Mouse (Mus musculus): ENCODE measurements around the gene Glrx. TPM values are rescaled to one million over a fixed set of nuclear protein-coding genes. Genes with fewer than 3 reads are reported as not detected.

Glrx gene
- total and polyA plus RNA-seq, 2 experiments = 41.4 to 86.8 TPM

- no peaks in the 10 kb centered on the region for H3K27me3 ChIP-seq (ENCODE audit: control insufficient read depth, insufficient read depth, low read length)
- H3K36me3 ChIP-seq (ENCODE audit: control insufficient read depth, insufficient read depth, low read length) = peaks cover 22% of the 10 kb centered on the region
- DNase-seq (ENCODE audit: extremely low read depth, low read depth, low spot score) = no peak
- H3K9ac ChIP-seq (ENCODE audit: low read depth, low read length) = no peak overlapping the region
- H3K4me3 ChIP-seq (ENCODE audit: insufficient read depth, low read depth, low read length) = no peak overlapping the region
- no peaks in the 10 kb centered on the region; the same call in 1 of the 2 replicates for H3K79me2 ChIP-seq (ENCODE audit: control insufficient read depth, insufficient read depth, low read length)
- 71% methylated on average over 4 of the region's 4 CpGs for WGBS
- no peak overlapping the region for H3K27ac ChIP-seq (replicated peaks; ENCODE audit: insufficient read depth, low read depth, low read length)
- no peak for TF ChIP-seq POLR2A (IDR thresholded peaks at IDR 0.05; ENCODE audit: extremely low read depth, insufficient read depth, low read length)
- no peak for TF ChIP-seq CTCF (IDR thresholded peaks at IDR 0.05; ENCODE audit: low read depth, low read length)
- H3K4me1 ChIP-seq (ENCODE audit: control insufficient read depth, insufficient read depth, low read length) = peaks cover 23% of the 10 kb centered on the region
These were observed 6.0 kb downstream of the Glrx start for GRCm38 (mm10) chr13:75845519-75846166.

GRCm38 (mm10) chr13:75847027-75847426, 7.4 kb downstream of the Glrx start:
- H3K36me3 ChIP-seq (ENCODE audit: control insufficient read depth, insufficient read depth, low read length) = peaks cover 30% of the 10 kb centered on the region
- no peak for DNase-seq (ENCODE audit: extremely low read depth, low read depth, low spot score)
- H3K4me1 ChIP-seq (ENCODE audit: control insufficient read depth, insufficient read depth, low read length) = peaks cover 23% of the 10 kb centered on the region
- TF ChIP-seq CTCF (IDR thresholded peaks at IDR 0.05; ENCODE audit: low read depth, low read length) = no peak
- no peak for TF ChIP-seq POLR2A (IDR thresholded peaks at IDR 0.05; ENCODE audit: extremely low read depth, insufficient read depth, low read length)
- H3K79me2 ChIP-seq (ENCODE audit: control insufficient read depth, insufficient read depth, low read length) = no peaks in the 10 kb centered on the region; the same call in 1 of the 2 replicates
- no peak overlapping the region for H3K4me3 ChIP-seq (ENCODE audit: insufficient read depth, low read depth, low read length)
- WGBS = 97% methylated on average over 6 of the region's 6 CpGs
- no peak overlapping the region for H3K27ac ChIP-seq (replicated peaks; ENCODE audit: insufficient read depth, low read depth, low read length)
- no peaks in the 10 kb centered on the region for H3K27me3 ChIP-seq (ENCODE audit: control insufficient read depth, insufficient read depth, low read length)
- no peak overlapping the region for H3K9ac ChIP-seq (ENCODE audit: low read depth, low read length)

DNA sequence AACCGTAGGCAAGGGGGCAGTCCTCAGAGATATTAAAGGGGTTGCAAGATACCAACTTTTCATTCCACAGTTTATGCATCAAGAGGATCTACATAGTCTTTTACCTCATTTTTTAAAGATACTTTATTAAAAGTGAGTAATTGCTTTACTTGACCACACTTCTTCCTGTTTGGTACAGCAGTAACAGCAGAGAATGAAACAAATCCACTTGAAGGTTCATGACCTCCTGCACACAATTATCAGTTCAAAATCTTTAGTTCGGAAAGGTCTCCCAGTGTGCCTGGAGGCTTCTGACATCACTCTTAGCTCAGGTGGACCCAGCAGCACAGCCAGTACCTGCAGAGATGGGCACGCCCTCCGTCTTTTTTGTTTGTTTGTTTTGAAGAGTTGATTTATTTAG, 12.4 kb downstream of the Glrx start:
- 88% methylated on average over 4 of the region's 4 CpGs for WGBS
- H3K79me2 ChIP-seq (ENCODE audit: control insufficient read depth, insufficient read depth, low read length) = no peaks in the 10 kb centered on the region

GRCm38 (mm10) chr13:75853118-75853517, 13.4 kb downstream of the Glrx start:
- DNase-seq (ENCODE audit: extremely low read depth, low read depth, low spot score) = no peak
- H3K9ac ChIP-seq (ENCODE audit: low read depth, low read length) = no peak overlapping the region
- WGBS = 91% methylated on average over 3 of the region's 3 CpGs
- peaks cover 18% of the 10 kb centered on the region for H3K36me3 ChIP-seq (ENCODE audit: control insufficient read depth, insufficient read depth, low read length)
- no peaks in the 10 kb centered on the region for H3K27me3 ChIP-seq (ENCODE audit: control insufficient read depth, insufficient read depth, low read length)
- TF ChIP-seq CTCF (IDR thresholded peaks at IDR 0.05; ENCODE audit: low read depth, low read length) = no peak
- TF ChIP-seq POLR2A (IDR thresholded peaks at IDR 0.05; ENCODE audit: extremely low read depth, insufficient read depth, low read length) = no peak
- no peak overlapping the region for H3K4me3 ChIP-seq (ENCODE audit: insufficient read depth, low read depth, low read length)
- no peaks in the 10 kb centered on the region for H3K79me2 ChIP-seq (ENCODE audit: control insufficient read depth, insufficient read depth, low read length)
- H3K4me1 ChIP-seq (ENCODE audit: control insufficient read depth, insufficient read depth, low read length) = no peaks in the 10 kb centered on the region
- H3K27ac ChIP-seq (replicated peaks; ENCODE audit: insufficient read depth, low read depth, low read length) = no peak overlapping the region

More for the DNA sequence above, 12.4 kb downstream of the Glrx start:
- Histone ChIP-seq H3K4me3 (ENCODE audit: insufficient read depth, low read depth, low read length) (no peak overlapping the region), H3K9ac (ENCODE audit: low read depth, low read length) (no peak overlapping the region), H3K27ac (replicated peaks; ENCODE audit: insufficient read depth, low read depth, low read length) (no peak overlapping the region), H3K4me1 (ENCODE audit: control insufficient read depth, insufficient read depth, low read length) (no peaks in the 10 kb centered on the region), H3K36me3 (ENCODE audit: control insufficient read depth, insufficient read depth, low read length) (peaks cover 29% of the 10 kb centered on the region), H3K27me3 (ENCODE audit: control insufficient read depth, insufficient read depth, low read length) (no peaks in the 10 kb centered on the region)
- TF ChIP-seq CTCF (IDR thresholded peaks at IDR 0.05; ENCODE audit: low read depth, low read length) (no peak), POLR2A (IDR thresholded peaks at IDR 0.05; ENCODE audit: extremely low read depth, insufficient read depth, low read length) (no peak)
- no peak for DNase-seq (ENCODE audit: extremely low read depth, low read depth, low spot score)

DNA sequence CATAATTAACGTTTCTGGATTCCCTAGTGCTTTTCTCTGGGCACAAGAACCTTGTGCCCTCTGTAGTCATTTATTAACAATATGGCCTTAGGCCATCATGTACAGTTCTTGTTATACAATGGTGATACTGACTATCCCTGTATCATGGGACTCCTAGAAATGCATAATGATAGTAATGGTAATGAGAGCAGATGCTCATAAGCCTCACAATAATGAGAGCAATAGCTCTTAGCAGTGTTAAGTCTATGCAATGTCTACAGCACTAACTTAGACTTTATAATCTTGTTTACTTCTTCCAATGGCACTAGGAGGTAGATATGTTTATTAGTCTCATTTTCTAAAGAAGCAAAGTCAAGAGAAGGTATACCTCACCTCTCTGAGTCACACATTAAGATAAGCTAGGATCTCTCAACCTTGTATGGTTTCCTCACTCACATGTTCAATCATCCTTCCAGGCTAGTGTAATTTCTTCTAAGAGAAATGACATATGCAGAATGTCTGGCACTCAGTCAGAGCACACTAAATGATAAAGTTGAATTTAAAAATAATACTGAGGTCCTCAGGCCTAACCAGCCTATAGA, 19.7 kb downstream of the Glrx start:
- Histone ChIP-seq H3K27me3 (ENCODE audit: control insufficient read depth, insufficient read depth, low read length) (no peaks in the 10 kb centered on the region), H3K27ac (replicated peaks; ENCODE audit: insufficient read depth, low read depth, low read length) (no peak overlapping the region), H3K79me2 (ENCODE audit: control insufficient read depth, insufficient read depth, low read length) (no peaks in the 10 kb centered on the region), H3K4me1 (ENCODE audit: control insufficient read depth, insufficient read depth, low read length) (no peaks in the 10 kb centered on the region), H3K4me3 (ENCODE audit: insufficient read depth, low read depth, low read length) (no peak overlapping the region), H3K9ac (ENCODE audit: low read depth, low read length) (no peak overlapping the region), H3K36me3 (ENCODE audit: control insufficient read depth, insufficient read depth, low read length) (no peaks in the 10 kb centered on the region)
- 10% methylated on average over 1 of the region's 1 CpGs for WGBS
- TF ChIP-seq CTCF (IDR thresholded peaks at IDR 0.05; ENCODE audit: low read depth, low read length) = no peak
- no peak for TF ChIP-seq POLR2A (IDR thresholded peaks at IDR 0.05; ENCODE audit: extremely low read depth, insufficient read depth, low read length)
- DNase-seq (ENCODE audit: extremely low read depth, low read depth, low spot score) = peak; percentile 18

Measured in liver, adult 2 months (tissue).